Mouse (Mus musculus) limb, embryonic 12.5 days (tissue): Measurements from ENCODE around the gene Neurog2. TPM values are rescaled to one million over a fixed set of nuclear protein-coding genes. Genes with fewer than 3 reads are reported as not detected.

ENCODE experiments used
- ATAC-seq: fragments of 200-750 bp; cut with Nextera tagmentation; 2 replicates; pipeline ENCODE4 v1.8.0; 2017; ENCODE audit warnings: low read depth, moderate TSS enrichment; ENCODE audit not compliant: insufficient number of reproducible peaks, insufficient read depth, low FRiP score, low TSS enrichment
- H3K27ac ChIP-seq: fragments of 300-500 bp; sonication (generic); 2 replicates; pipeline ENCODE4 v1.5.1; 2016; ENCODE audit warnings: mild to moderate bottlenecking, moderate library complexity
- H3K27me3 ChIP-seq: fragments of 300-500 bp; sonication (generic); 2 replicates; pipeline ENCODE4 v1.6.1; 2016; ENCODE audit warnings: mild to moderate bottlenecking, moderate library complexity
- H3K36me3 ChIP-seq: fragments of 300-500 bp; sonication (generic); 2 replicates; pipeline ENCODE4 v1.6.1; 2016; ENCODE audit warnings: mild to moderate bottlenecking, moderate library complexity
- H3K4me1 ChIP-seq: fragments of 300-500 bp; sonication (generic); replicated peaks from 2 replicates; pipeline ENCODE4 v1.6.1; 2016
- H3K4me2 ChIP-seq: fragments of 300-500 bp; sonication (generic); 2 replicates; pipeline ENCODE4 v1.6.1; 2016; ENCODE audit warnings: mild to moderate bottlenecking, moderate library complexity
- H3K4me3 ChIP-seq: fragments of 300-500 bp; sonication (generic); replicated peaks from 2 replicates; pipeline ENCODE4 v1.5.1; 2016; ENCODE audit warnings: mild to moderate bottlenecking
- H3K9ac ChIP-seq: fragments of 300-500 bp; sonication (generic); replicated peaks from 2 replicates; pipeline ENCODE4 v1.6.1; 2016; ENCODE audit warnings: mild to moderate bottlenecking, moderate library complexity
- H3K9me3 ChIP-seq: fragments of 300-500 bp; sonication (generic); 2 replicates; pipeline ENCODE4 v1.6.1; 2016; ENCODE audit warnings: mild to moderate bottlenecking, moderate library complexity
- whole genome bisulfite sequencing: fragments of 180-500 bp; shearing (Covaris S2); methylation state at CpG from one replicate; pipeline ENCODE4 v1.1.7; 2016; 5-methylcytosine and 5-hydroxymethylcytosine counted together
- polyA plus RNA-seq: library from polyadenylated mRNA; unstranded; fragments of >200 nt; fragmentation: Nextera tagmentation; extraction: Ambion mirVana; gene quantifications from 2 replicates; pipeline ENCODE4 v1.2.1, GENCODE M21; 2016

Gene Neurog2
- polyA plus RNA-seq, 1 experiment from 2014 or later: not detected

DNA sequence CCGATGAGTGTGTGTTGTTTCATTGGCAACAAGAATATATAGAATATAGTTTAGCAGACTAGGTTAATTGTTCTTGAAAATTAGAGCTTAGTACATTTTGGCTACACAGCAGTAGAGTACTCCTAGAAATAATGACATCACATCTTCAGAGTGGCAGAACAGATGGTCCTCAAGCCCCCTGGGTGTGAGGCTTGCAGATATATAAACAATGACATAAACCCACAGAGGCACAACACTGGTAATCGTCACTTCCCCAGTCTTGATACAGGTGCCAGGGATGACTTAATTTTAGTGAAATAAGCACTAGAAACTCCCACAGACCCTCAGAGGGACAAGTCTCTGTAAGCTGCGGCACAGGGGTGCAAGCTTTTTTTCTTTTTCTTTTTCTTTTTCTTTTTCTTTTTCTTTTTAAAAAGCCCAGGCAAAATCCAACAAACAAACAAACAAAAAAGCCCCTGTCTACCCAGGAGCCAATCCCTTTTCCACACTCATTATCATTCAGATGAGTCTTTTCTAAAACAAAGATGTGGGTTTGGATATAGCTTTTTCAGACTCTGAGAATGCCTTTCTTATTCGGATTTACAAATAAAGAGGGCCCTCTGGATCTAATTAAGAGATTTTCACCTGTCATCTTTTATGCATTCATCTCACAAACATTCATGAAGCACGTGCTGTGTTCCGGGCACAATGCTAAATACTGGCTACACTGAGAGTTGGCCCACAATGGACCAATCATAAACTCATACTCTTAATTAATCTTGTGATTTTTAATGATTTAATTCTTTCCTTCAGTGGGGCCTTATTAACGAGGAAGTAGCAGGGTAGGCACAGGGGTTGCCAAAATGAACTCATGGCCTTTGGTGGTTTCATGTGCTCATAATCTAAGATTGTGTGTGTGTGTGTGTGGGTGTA, 19.1 kb downstream of the Neurog2 start:
- H3K27me3 ChIP-seq: peaks cover 24% of the 10 kb centered on the region
- no peak overlapping the region for H3K4me3 ChIP-seq
- WGBS: 53% methylated on average over 7 of the region's 7 CpGs
- H3K9ac ChIP-seq: no peak overlapping the region
- no peaks in the 10 kb centered on the region for H3K36me3 ChIP-seq
- no peak for ATAC-seq
- H3K27ac ChIP-seq: no peak overlapping the region
- no peaks in the 10 kb centered on the region for H3K4me1 ChIP-seq
- H3K9me3 ChIP-seq: no peaks in the 10 kb centered on the region
- H3K4me2 ChIP-seq: no peak overlapping the region

DNA sequence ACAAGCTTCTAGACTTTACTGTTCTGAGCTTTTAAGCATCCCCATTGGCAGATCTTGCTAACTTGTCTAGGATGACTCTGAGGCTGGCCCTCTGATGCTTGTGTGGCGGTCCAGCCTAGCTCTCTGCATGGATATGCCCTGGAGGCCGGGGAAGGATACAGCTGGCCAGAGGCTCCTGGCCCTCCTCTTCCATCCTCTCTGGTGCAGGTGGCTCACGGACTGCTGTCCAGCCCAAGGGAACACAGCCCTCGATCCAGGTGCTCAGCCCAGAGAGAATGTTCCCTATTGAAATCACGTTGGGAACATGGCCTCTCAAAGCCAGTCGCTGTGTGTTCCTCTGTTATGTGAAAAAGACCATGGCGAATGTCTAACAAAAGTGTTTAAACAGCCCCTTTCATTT, 27.8 kb downstream of the Neurog2 start:
- H3K4me2 ChIP-seq: no peak overlapping the region
- no peak overlapping the region for H3K27ac ChIP-seq
- H3K27me3 ChIP-seq: no peaks in the 10 kb centered on the region; the same call in 1 of the 2 replicates
- H3K36me3 ChIP-seq: no peaks in the 10 kb centered on the region
- no peak overlapping the region for H3K9ac ChIP-seq
- H3K4me3 ChIP-seq: no peak overlapping the region
- ATAC-seq: no peak
- 72% methylated on average over 7 of the region's 7 CpGs for WGBS
- H3K9me3 ChIP-seq: no peaks in the 10 kb centered on the region
- H3K4me1 ChIP-seq: no peaks in the 10 kb centered on the region

DNA sequence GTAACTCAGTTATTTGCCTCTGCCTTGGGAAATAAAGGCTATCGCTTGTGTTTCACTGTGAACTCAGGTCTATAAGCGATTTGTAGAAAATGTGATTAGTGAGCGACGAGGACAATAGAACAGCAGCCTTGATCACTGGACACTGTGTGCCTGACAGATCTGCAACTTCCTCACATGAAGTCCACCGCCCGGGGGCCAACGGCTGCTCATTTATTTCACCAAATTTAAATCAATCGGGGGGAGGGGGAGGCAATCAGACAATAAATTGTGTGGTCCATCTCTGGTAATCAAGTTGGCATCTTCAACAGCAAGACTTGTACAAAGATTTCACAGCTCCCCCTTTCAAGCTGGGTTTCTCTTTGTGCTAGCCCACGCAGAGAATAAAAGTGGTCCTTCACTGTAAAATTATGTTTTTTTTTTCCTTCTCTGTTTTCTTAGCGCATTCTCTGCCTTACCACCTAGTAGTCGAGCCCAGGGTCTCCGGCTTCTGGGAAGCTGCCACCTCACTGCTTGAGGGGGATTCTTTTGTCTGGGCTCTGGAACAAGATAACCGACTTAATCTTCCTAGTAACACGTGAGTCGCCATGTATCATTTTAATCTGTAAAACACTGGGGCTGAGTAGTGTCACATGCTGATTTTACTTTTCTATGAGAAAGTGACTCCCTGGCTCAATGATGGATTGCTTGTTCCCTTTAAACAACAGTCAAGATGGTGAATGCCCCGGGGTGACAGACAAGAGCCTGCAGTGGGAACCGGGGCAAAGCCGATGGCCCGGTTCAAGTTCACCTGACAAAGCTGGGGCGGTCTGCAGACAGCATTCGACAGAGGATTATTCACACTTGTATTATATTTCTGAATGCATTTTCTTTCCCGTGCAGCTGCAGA, 29.0 kb downstream of the Neurog2 start:
- H3K27me3 ChIP-seq: no peaks in the 10 kb centered on the region; the same call in 1 of the 2 replicates
- H3K36me3 ChIP-seq: no peaks in the 10 kb centered on the region
- 75% methylated on average over 22 of the region's 22 CpGs for WGBS
- no peak overlapping the region for H3K4me3 ChIP-seq
- H3K9me3 ChIP-seq: no peaks in the 10 kb centered on the region
- H3K27ac ChIP-seq: no peak overlapping the region
- H3K4me1 ChIP-seq: no peaks in the 10 kb centered on the region
- H3K9ac ChIP-seq: no peak overlapping the region
- ATAC-seq: no peak
- no peak overlapping the region for H3K4me2 ChIP-seq

DNA sequence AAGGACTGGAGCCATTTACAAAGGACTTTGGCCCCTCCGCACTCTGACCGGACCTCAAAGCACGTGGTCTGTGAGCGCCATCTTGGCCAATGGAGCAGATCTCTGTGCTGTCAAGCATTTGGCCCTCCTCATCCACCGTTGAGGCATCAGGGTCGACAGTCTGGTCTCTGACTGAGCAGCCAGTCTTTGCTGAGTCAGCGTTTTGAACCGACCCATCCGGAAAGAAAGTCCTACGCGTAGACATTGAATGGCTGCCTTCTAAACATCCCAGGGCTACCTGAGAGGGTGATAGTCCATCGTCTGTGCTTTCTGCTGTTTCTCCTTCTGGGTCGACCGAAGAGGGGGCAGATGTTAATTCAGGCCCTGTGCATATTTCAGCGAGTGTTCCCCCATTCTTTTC, 46.8 kb downstream of the Neurog2 start:
- WGBS: 91% methylated on average over 15 of the region's 15 CpGs
- Histone ChIP-seq H3K36me3 (no peaks in the 10 kb centered on the region), H3K4me1 (no peaks in the 10 kb centered on the region), H3K9ac (no peak overlapping the region), H3K27ac (no peak overlapping the region), H3K4me2 (no peak overlapping the region), H3K9me3 (no peaks in the 10 kb centered on the region), H3K4me3 (no peak overlapping the region), H3K27me3 (no peaks in the 10 kb centered on the region)
- no peak for ATAC-seq

Other genes with a start within 250 kb of the Neurog2 start
- 26.1 and 27.6 TPM in 2 replicates for gene Ank2, start 133.8 kb upstream of the Neurog2 start, polyA plus RNA-seq
- gene Larp7, start 79.8 kb upstream of the Neurog2 start, polyA plus RNA-seq: 66.2 and 71.0 TPM in 2 replicates
- gene Zgrf1, start 79.6 kb upstream of the Neurog2 start, polyA plus RNA-seq: 13.0 and 16.0 TPM in 2 replicates
- gene Alpk1, start 147.4 kb downstream of the Neurog2 start, polyA plus RNA-seq: 0.46 and 0.74 TPM in 2 replicates
- gene Tifa, start 156.7 kb downstream of the Neurog2 start, polyA plus RNA-seq: 1.6 and 2.1 TPM in 2 replicates
- gene Ap1ar, start 204.4 kb downstream of the Neurog2 start, polyA plus RNA-seq: 64.8 and 69.4 TPM in 2 replicates